Mouse (Mus musculus): ENCODE data around the gene Pip5k1b.

The Pip5k1b gene

GRCm38 (mm10) chr19:24307271-24308221 lies 248.1 kb downstream of the Pip5k1b start:
- no peak for DNase-seq (ENCODE audit: low read depth)

GRCm38 (mm10) chr19:24306351-24306750 lies 249.3 kb downstream of the Pip5k1b start:
- DNase-seq (ENCODE audit: low read depth), result no peak

- DNase-seq (ENCODE audit: low read depth), result no peak
Measured at GRCm38 (mm10) chr19:24302198-24302597, 253.5 kb downstream of the Pip5k1b start.

- no peak for DNase-seq (ENCODE audit: low read depth)
Measured at GRCm38 (mm10) chr19:24301768-24302148, 253.9 kb downstream of the Pip5k1b start.

- DNase-seq (ENCODE audit: low read depth), result no peak
Measured at GRCm38 (mm10) chr19:24300994-24301767, 254.5 kb downstream of the Pip5k1b start.

- DNase-seq (ENCODE audit: low read depth), result no peak
Measured at GRCm38 (mm10) chr19:24293537-24293936, 262.1 kb downstream of the Pip5k1b start.

GRCm38 (mm10) chr19:24284187-24284586 lies 271.5 kb downstream of the Pip5k1b start:
- DNase-seq (ENCODE audit: low read depth), result peak; percentile 18

GRCm38 (mm10) chr19:24281288-24281980 lies 274.2 kb downstream of the Pip5k1b start:
- DNase-seq (ENCODE audit: low read depth), result no peak

GRCm38 (mm10) chr19:24280601-24281228 lies 275.0 kb downstream of the Pip5k1b start, which contains the start of gene Fxn:
TSS of gene Fxn (minus strand) at chr19:24280605.
- DNase-seq (ENCODE audit: low read depth), result no peak

GRCm38 (mm10) chr19:24279706-24280600 lies 275.7 kb downstream of the Pip5k1b start:
- DNase-seq (ENCODE audit: low read depth), result peak; percentile 17

- DNase-seq (ENCODE audit: low read depth), result no peak
Measured at GRCm38 (mm10) chr19:24278859-24279258, 276.8 kb downstream of the Pip5k1b start.

- DNase-seq (ENCODE audit: low read depth), result no peak
Measured at GRCm38 (mm10) chr19:24274281-24274680, 281.4 kb downstream of the Pip5k1b start.

- peak; percentile 73 for DNase-seq (ENCODE audit: low read depth)
Measured at GRCm38 (mm10) chr19:24271746-24272426, 283.8 kb downstream of the Pip5k1b start.

GRCm38 (mm10) chr19:24271326-24271725 lies 284.3 kb downstream of the Pip5k1b start:
- peak; percentile 31 for DNase-seq (ENCODE audit: low read depth)

GRCm38 (mm10) chr19:24268531-24268930 lies 287.1 kb downstream of the Pip5k1b start:
- no peak for DNase-seq (ENCODE audit: low read depth)

GRCm38 (mm10) chr19:24266046-24266830 lies 289.4 kb downstream of the Pip5k1b start:
- DNase-seq (ENCODE audit: low read depth), result no peak

- peak; percentile 73 for DNase-seq (ENCODE audit: low read depth)
Measured at GRCm38 (mm10) chr19:24264991-24265390, 290.7 kb downstream of the Pip5k1b start.

GRCm38 (mm10) chr19:24262736-24263135 lies 292.9 kb downstream of the Pip5k1b start:
- no peak for DNase-seq (ENCODE audit: low read depth)
